Mouse (Mus musculus): Measurements from ENCODE around the gene Safb2. TPM values are rescaled to one million over a fixed set of nuclear protein-coding genes. Genes with fewer than 3 reads are reported as not detected.

The Safb2 gene
- total RNA-seq, 2 experiments from 2014 or later = 87.2 to 110 TPM

GRCm38 (mm10) chr17:56611861-56612564 lies 27.6 kb upstream of the Safb2 start:
- no peak for DNase-seq (ENCODE audit: low spot score in 2 of 2)

GRCm38 (mm10) chr17:56611323-56611722 lies 26.9 kb upstream of the Safb2 start:
- intact Hi-C loops (cut with DNase I) = loop anchor here (5.0 kb wide), 1 partner anchor 61 kb away; the partner anchor contains the start of gene Ranbp3
- no peak for DNase-seq (ENCODE audit: low spot score in 2 of 2)

More at GRCm38 (mm10) chr17:56611861-56612564, 27.6 kb upstream of the Safb2 start:
- intact Hi-C loops (cut with DNase I) = loop anchor here (5.0 kb wide), 1 partner anchor 60 kb away; the partner anchor contains the start of gene Ranbp3

GRCm38 (mm10) chr17:56609452-56610171 lies 25.2 kb upstream of the Safb2 start, which contains the start of gene 2410015M20Rik:
Gene 2410015M20Rik, minus strand, starts transcription at chr17:56609771.
- peak; percentile 97 to 99 for DNase-seq (ENCODE audit: low spot score in 2 of 2)
- intact Hi-C loops (cut with DNase I) = loop anchor here (2.0 to 5.0 kb wide), 2 partner anchors 25 to 63 kb away; partner anchors contain the start of genes Ranbp3, Safb and Safb2

GRCm38 (mm10) chr17:56608699-56609098 lies 24.3 kb upstream of the Safb2 start:
- DNase-seq (ENCODE audit: low spot score in 2 of 2) = no peak
- intact Hi-C loops (cut with DNase I) = loop anchor here (2.0 kb wide), 1 partner anchor 24 kb away; the partner anchor contains the start of genes Safb and Safb2

- intact Hi-C loops (cut with DNase I) = loop anchor here (2.0 kb wide), 1 partner anchor 23 kb away; the partner anchor contains the start of genes Safb and Safb2
- DNase-seq (ENCODE audit: low spot score in 2 of 2) = no peak
Observed at GRCm38 (mm10) chr17:56607521-56608062, 23.2 kb upstream of the Safb2 start.

GRCm38 (mm10) chr17:56605431-56605830 lies 21.0 kb upstream of the Safb2 start:
- DNase-seq (ENCODE audit: low spot score in 2 of 2) = no peak
- intact Hi-C loops (cut with DNase I) = no loop called here

GRCm38 (mm10) chr17:56604422-56604821 lies 20.0 kb upstream of the Safb2 start:
- intact Hi-C loops (cut with DNase I) = no loop called here
- DNase-seq (ENCODE audit: low spot score in 2 of 2) = no peak

GRCm38 (mm10) chr17:56604070-56604380 lies 19.6 kb upstream of the Safb2 start:
- intact Hi-C loops (cut with DNase I) = no loop called here
- DNase-seq (ENCODE audit: low spot score in 2 of 2) = no peak

GRCm38 (mm10) chr17:56603186-56604069 lies 19.0 kb upstream of the Safb2 start:
- intact Hi-C loops (cut with DNase I) = no loop called here
- no peak for DNase-seq (ENCODE audit: low spot score in 2 of 2)

- intact Hi-C loops (cut with DNase I) = no loop called here
- DNase-seq (ENCODE audit: low spot score in 2 of 2) = no peak
Observed at GRCm38 (mm10) chr17:56593527-56594271, 9.3 kb upstream of the Safb2 start.

GRCm38 (mm10) chr17:56592553-56592952 lies 8.2 kb upstream of the Safb2 start:
- DNase-seq (ENCODE audit: low spot score in 2 of 2) = no peak
- intact Hi-C loops (cut with DNase I) = no loop called here

GRCm38 (mm10) chr17:56588921-56589320 lies 4.5 kb upstream of the Safb2 start:
- intact Hi-C loops (cut with DNase I) = no loop called here
- no peak for DNase-seq (ENCODE audit: low spot score in 2 of 2)

GRCm38 (mm10) chr17:56587773-56588172 lies 3.4 kb upstream of the Safb2 start:
- intact Hi-C loops (cut with DNase I) = no loop called here
- DNase-seq (ENCODE audit: low spot score in 2 of 2) = no peak

GRCm38 (mm10) chr17:56585171-56585821 lies 911 bp upstream of the Safb2 start:
- peak in 1 of 2 experiments; percentile 39 for DNase-seq (ENCODE audit: low spot score in 2 of 2)
- intact Hi-C loops (cut with DNase I) = loop anchor here (2.0 kb wide), 2 partner anchors 24 to 88 kb away; partner anchors contain the start of genes 2410015M20Rik and Ranbp3

- DNase-seq (ENCODE audit: low spot score in 2 of 2) = peak in 1 of 2 experiments; percentile 29
- intact Hi-C loops (cut with DNase I) = loop anchor here (2.0 kb wide), 2 partner anchors 25 to 89 kb away; partner anchors contain the start of genes 2410015M20Rik and Ranbp3
Observed at GRCm38 (mm10) chr17:56583611-56584256, 651 bp downstream of the Safb2 start.

GRCm38 (mm10) chr17:56583071-56583470 lies 1.3 kb downstream of the Safb2 start:
- DNase-seq (ENCODE audit: low spot score in 2 of 2) = no peak
- intact Hi-C loops (cut with DNase I) = no loop called here

GRCm38 (mm10) chr17:56572939-56573338 lies 11.4 kb downstream of the Safb2 start:
- DNase-seq (ENCODE audit: low spot score in 2 of 2) = no peak
- intact Hi-C loops (cut with DNase I) = no loop called here

GRCm38 (mm10) chr17:56572154-56572553 lies 12.2 kb downstream of the Safb2 start:
- intact Hi-C loops (cut with DNase I) = no loop called here
- no peak for DNase-seq (ENCODE audit: low spot score in 2 of 2)
